Mouse (Mus musculus) adrenal gland, postnatal 36 days (tissue): Measurements from ENCODE around the gene Zfp580. TPM values are rescaled to one million over a fixed set of nuclear protein-coding genes. Genes with fewer than 3 reads are reported as not detected.
A peak's percentile ranks its signal among the peaks of the same experiment; 100 is the strongest.
"Not testable (repeated sequence)": the region's sequence is repeated elsewhere in the genome, so short reads cannot be mapped to it uniquely, and the experiment has no call there.

Source experiments
- DNase-seq, 2 experiments: peaks; one replicate each; pipeline ENCODE4 v3.0.0; 2021; ENCODE audit warnings: mixed read lengths in 1 of 2
- total RNA-seq, 2 experiments: library from RNA; stranded (reverse); gene quantifications; 2 replicates each; pipeline ENCODE4 v1.2.3; 2021

Gene Zfp580
- total RNA-seq, 2 experiments from 2014 or later = 6.4 to 9.3 TPM

- DNase-seq = no peak
Observed at GRCm38 (mm10) chr7:5064886-5065285, 13.5 kb downstream of the Zfp580 start.

GRCm38 (mm10) chr7:5073586-5073985, 22.2 kb downstream of the Zfp580 start:
- no peak for DNase-seq

GRCm38 (mm10) chr7:5074984-5075383, 23.6 kb downstream of the Zfp580 start:
- DNase-seq = no peak

- no peak for DNase-seq
Observed at GRCm38 (mm10) chr7:5076931-5077330, 25.6 kb downstream of the Zfp580 start.

GRCm38 (mm10) chr7:5079365-5080009, 28.1 kb downstream of the Zfp580 start:
- not testable (repeated sequence) for DNase-seq

- DNase-seq = peak; percentile 98 to 99
Observed at GRCm38 (mm10) chr7:5080010-5080751, 28.8 kb downstream of the Zfp580 start, which contains the start of gene Epn1. Gene Epn1 (plus strand): TSS chr7:5080235.

GRCm38 (mm10) chr7:5080815-5081214, 29.5 kb downstream of the Zfp580 start:
- no peak for DNase-seq

- no peak for DNase-seq
Observed at GRCm38 (mm10) chr7:5081241-5081640, 29.9 kb downstream of the Zfp580 start.

- DNase-seq = no peak
Observed at GRCm38 (mm10) chr7:5081939-5082338, 30.6 kb downstream of the Zfp580 start.

- no peak for DNase-seq
Observed at GRCm38 (mm10) chr7:5083325-5084105, 32.2 kb downstream of the Zfp580 start.

- no peak for DNase-seq
Observed at GRCm38 (mm10) chr7:5085512-5085911, 34.2 kb downstream of the Zfp580 start.

GRCm38 (mm10) chr7:5086921-5087440, 35.6 kb downstream of the Zfp580 start:
- DNase-seq = no peak

- DNase-seq = no peak
Observed at GRCm38 (mm10) chr7:5087886-5088285, 36.5 kb downstream of the Zfp580 start.

- DNase-seq = no peak
Observed at GRCm38 (mm10) chr7:5089853-5090252, 38.5 kb downstream of the Zfp580 start.

GRCm38 (mm10) chr7:5091008-5091728, 39.8 kb downstream of the Zfp580 start:
- DNase-seq = peak in 1 of 2 experiments; percentile 45

GRCm38 (mm10) chr7:5092381-5092780, 41.0 kb downstream of the Zfp580 start:
- no peak for DNase-seq

- no peak for DNase-seq
Observed at GRCm38 (mm10) chr7:5092831-5093510, 41.6 kb downstream of the Zfp580 start.

GRCm38 (mm10) chr7:5098769-5099168, 47.4 kb downstream of the Zfp580 start:
- no peak for DNase-seq

- DNase-seq = no peak
Observed at GRCm38 (mm10) chr7:5099796-5100195, 48.5 kb downstream of the Zfp580 start.

GRCm38 (mm10) chr7:5101066-5101663, 49.8 kb downstream of the Zfp580 start:
- DNase-seq = no peak

GRCm38 (mm10) chr7:5102564-5102963, 51.2 kb downstream of the Zfp580 start:
- no peak for DNase-seq
